Mouse (Mus musculus) megakaryocyte, embryonic 14.5 days (primary cell): ENCODE measurements around the gene Hhipl1.

ENCODE experiments used
- FLI1 ChIP-seq: IDR thresholded peaks from 2 replicates; pipeline ENCODE4 v1.6.1; 2012; ENCODE audit warnings: low read length, inconsistent platforms, mixed read lengths
- GATA1 ChIP-seq: IDR thresholded peaks from 3 replicates; pipeline ENCODE4 v1.6.1; 2012; ENCODE audit warnings: mixed read lengths, low read length, inconsistent platforms, borderline replicate concordance

DNA sequence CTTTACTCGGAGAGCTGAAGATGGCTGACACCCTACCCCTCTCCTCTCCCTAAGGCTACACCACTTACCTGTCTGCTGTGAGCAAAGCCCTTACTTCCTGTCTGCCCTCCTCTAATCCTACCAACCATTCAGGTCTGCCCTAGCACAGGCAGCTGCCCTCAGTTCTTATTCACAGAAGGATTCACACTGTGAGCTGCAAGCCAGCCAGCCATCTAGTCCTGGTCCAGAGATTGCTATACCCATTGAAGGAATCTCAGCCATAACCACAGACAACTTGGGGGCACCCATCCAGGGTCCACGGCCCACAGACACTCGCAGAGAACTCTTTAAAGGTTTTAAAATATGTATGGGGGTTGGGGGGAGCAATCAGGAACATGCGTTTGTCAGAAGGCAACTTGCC lies 19.7 kb upstream of the Hhipl1 start:
- no peak for TF ChIP-seq GATA1
- no peak for TF ChIP-seq FLI1
